Mouse (Mus musculus): ENCODE results near the gene Gcdh.

DNA sequence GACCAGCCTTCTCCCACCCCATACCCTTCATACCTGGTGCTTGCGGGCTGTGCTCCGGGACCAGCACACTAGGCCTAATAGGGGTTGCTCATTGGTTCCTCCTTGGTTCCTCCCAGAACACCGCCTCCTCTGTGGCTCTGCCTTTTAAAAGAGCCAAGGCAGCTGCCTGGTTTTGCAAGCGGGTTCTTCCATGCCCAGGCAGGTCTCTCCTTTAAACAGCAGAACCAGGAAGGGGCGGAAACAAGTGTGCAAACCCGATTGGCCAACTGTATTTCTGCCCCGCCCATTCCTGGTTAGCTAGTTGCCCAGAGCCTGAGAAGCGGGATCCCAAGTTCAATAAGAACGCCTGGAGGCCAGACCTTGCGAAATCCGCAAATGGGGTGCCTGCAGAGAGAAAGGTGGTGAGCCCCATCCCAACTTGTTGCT, at the start of gene Gcdh:
- TF ChIP-seq CTCF (IDR thresholded peaks at IDR 0.05; ENCODE audit: low read depth, low read length) (no peak), GATA1 (IDR thresholded peaks at IDR 0.05; ENCODE audit: borderline replicate concordance, low read length) (no peak), GATA2 (IDR thresholded peaks at IDR 0.05; ENCODE audit: borderline replicate concordance, low read depth, low read length) (no peak), TAL1 (conservative IDR thresholded peaks at IDR 0.05; ENCODE audit: low read depth, low read length) (no peak), POLR2AphosphoS5 (IDR thresholded peaks at IDR 0.05; ENCODE audit: insufficient replicate concordance, low read depth, low read length) (no peak)
